Comparison of ENCODE assay signal across 18 mouse cellular contexts in the genomic region with DNA sequence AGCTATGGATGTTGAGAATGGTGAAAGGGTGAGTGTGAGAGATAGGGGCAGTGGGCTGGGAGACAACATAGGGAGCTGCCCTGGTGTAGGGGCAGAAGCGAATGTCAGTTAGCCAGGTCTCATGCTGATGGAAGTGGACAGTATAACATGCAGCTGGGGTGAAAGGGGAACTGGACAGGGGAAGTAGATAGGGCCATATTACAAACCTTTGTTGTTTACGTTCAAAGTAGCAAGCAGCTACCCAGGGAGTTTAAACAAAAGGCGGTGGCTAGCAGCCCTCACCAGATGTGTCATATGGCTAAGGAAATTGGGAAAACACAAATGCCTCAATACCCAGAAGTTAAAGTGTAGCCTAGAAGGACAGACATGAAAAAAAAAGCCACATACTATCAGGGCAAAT.
"Had no signal": no experiment of that assay in that cellular context is flagged by ENCODE, and none has a peak within 500 bp of the region (broad histone marks: within the 10 kb centered on the region; RNA-seq: fewer than 3 reads in every experiment).

No protein-coding gene starts in this region.

- ATAC-seq: midbrain, embryonic 16.5 days had no signal

- H3K36me3 ChIP-seq: limb, embryonic 12.5 days; midbrain, embryonic 12.5 days; neural tube, embryonic 15.5 days had no signal

- H3K4me1 ChIP-seq: limb, embryonic 12.5 days; midbrain, embryonic 12.5 days; neural tube, embryonic 15.5 days had no signal

- H3K9me3 ChIP-seq: limb, embryonic 12.5 days; midbrain, embryonic 12.5 days; neural tube, embryonic 15.5 days had no signal

- H3K4me3 ChIP-seq: layer of hippocampus, adult 2 months; limb, embryonic 12.5 days; midbrain, embryonic 12.5 days; myocyte; neural tube, embryonic 15.5 days had no signal

- H3K4me2 ChIP-seq: limb, embryonic 12.5 days; midbrain, embryonic 12.5 days; neural tube, embryonic 15.5 days had no signal

- H3K9ac ChIP-seq: limb, embryonic 12.5 days; liver, embryonic 14.5 days; midbrain, embryonic 12.5 days; neural tube, embryonic 15.5 days had no signal

- H3K27me3 ChIP-seq: limb, embryonic 12.5 days; midbrain, embryonic 12.5 days; neural tube, embryonic 15.5 days had no signal

- DNase-seq: kidney, adult 11 months; kidney, adult 9 months; kidney, postnatal 10 days; kidney, postnatal 4 days; liver; lung, adult 2 months; lung, postnatal 10 days; right cerebral cortex, postnatal 4 days; spleen, adult 18-20 months; thymus, adult 18-20 months; thymus, postnatal 14 days had no signal

- H3K27ac ChIP-seq: layer of hippocampus, adult 2 months; limb, embryonic 12.5 days; liver, embryonic 14.5 days; midbrain, embryonic 12.5 days; neural tube, embryonic 15.5 days had no signal
